Mouse (Mus musculus) liver, adult 10 weeks (tissue): ENCODE measurements around the gene 4930519G04Rik. TPM values are rescaled to one million over a fixed set of nuclear protein-coding genes. Genes with fewer than 3 reads are reported as not detected.

Experiments
- polyA plus RNA-seq: library from polyadenylated mRNA; stranded (reverse); fragments of 350-450 nt; fragmentation: Illumina TruSeq; extraction: RNeasy Lipid Tissue Mini Kit (QIAGEN cat#74804); gene quantifications from one replicate; pipeline ENCODE4 v1.2.3, GENCODE M21; 2014; ENCODE audit warnings: low read depth, low replicate concordance

4930519G04Rik gene
- not detected for polyA plus RNA-seq

GRCm38 (mm10) chr5:114853364-114853763, at the start of gene 4930519G04Rik:
TSS of gene 4930519G04Rik (plus strand) at chr5:114853664.

GRCm38 (mm10) chr5:114822796-114823688, 30.4 kb upstream of the 4930519G04Rik start, which contains the start of gene 1500011B03Rik:
TSS of gene 1500011B03Rik (minus strand) at chr5:114823468.

GRCm38 (mm10) chr5:114858582-114858981, 5.1 kb downstream of the 4930519G04Rik start, which contains the start of gene Gm9936:
TSS of gene Gm9936 (minus strand) at chr5:114858682.

GRCm38 (mm10) chr5:114896688-114897373, 43.4 kb downstream of the 4930519G04Rik start, which contains the start of gene Oasl2:
TSS of gene Oasl2 (plus strand) at chr5:114896936.

GRCm38 (mm10) chr5:114922998-114923473, 69.6 kb downstream of the 4930519G04Rik start, which contains the start of gene Oasl1:
TSS of gene Oasl1 (plus strand) at chr5:114923240.

Other genes with a start within 250 kb of the 4930519G04Rik start
- gene Trpv4, start 195.2 kb upstream of the 4930519G04Rik start, polyA plus RNA-seq, result not detected
- 1.7 TPM for gene Gltp, start 162.7 kb upstream of the 4930519G04Rik start, polyA plus RNA-seq
- 0.56 TPM for gene Tchp, start 145.9 kb upstream of the 4930519G04Rik start, polyA plus RNA-seq
- gene Ankrd13a, start 79.0 kb upstream of the 4930519G04Rik start, polyA plus RNA-seq, result 11.6 TPM
- gene Git2, start 78.1 kb upstream of the 4930519G04Rik start, polyA plus RNA-seq, result 5.6 TPM
- gene 1500011B03Rik, start 30.2 kb upstream of the 4930519G04Rik start, polyA plus RNA-seq, result 1.9 TPM
- not detected for gene Gm9936, start 5.0 kb downstream of the 4930519G04Rik start, polyA plus RNA-seq
- 8.3 TPM for gene Oasl2, start 43.3 kb downstream of the 4930519G04Rik start, polyA plus RNA-seq
- 1.8 TPM for gene Oasl1, start 69.6 kb downstream of the 4930519G04Rik start, polyA plus RNA-seq
- gene 2210016L21Rik, start 88.5 kb downstream of the 4930519G04Rik start, polyA plus RNA-seq, result 1.1 TPM
- 0.42 TPM for gene Hnf1a, start 117.4 kb downstream of the 4930519G04Rik start, polyA plus RNA-seq
- gene Sppl3, start 157.5 kb downstream of the 4930519G04Rik start, polyA plus RNA-seq, result 10.8 TPM
- not detected for gene Gm10401, start 244.6 kb downstream of the 4930519G04Rik start, polyA plus RNA-seq